Mouse (Mus musculus): Measurements from ENCODE around the gene Bace1.

GRCm38 (mm10) chr9:45861813-45862212 is 23.4 kb downstream of the Bace1 start:
- TF ChIP-seq CTCF (IDR thresholded peaks at IDR 0.05; ENCODE audit: borderline replicate concordance, control insufficient read depth, extremely low read depth, insufficient read depth, low read length, poor library complexity) (no peak), POLR2A (IDR thresholded peaks at IDR 0.05; ENCODE audit: control insufficient read depth, extremely low read depth, insufficient read depth, low read length, poor library complexity) (no peak)

Data from thymus, adult 2 months (tissue).